Mouse (Mus musculus) skeletal muscle tissue, postnatal 0 days (tissue): Measurements from ENCODE around the gene Zar1. TPM values are rescaled to one million over a fixed set of nuclear protein-coding genes. Genes with fewer than 3 reads are reported as not detected.

Experiments
- polyA plus RNA-seq: library from polyadenylated mRNA; unstranded; fragments of >200 nt; fragmentation: Nextera tagmentation; extraction: Ambion mirVana; gene quantifications from 2 replicates; pipeline ENCODE4 v1.2.1, GENCODE M21; 2015

Zar1 gene
- polyA plus RNA-seq, result 0.09 TPM in 1 of 2 replicates, not detected in the other

DNA sequence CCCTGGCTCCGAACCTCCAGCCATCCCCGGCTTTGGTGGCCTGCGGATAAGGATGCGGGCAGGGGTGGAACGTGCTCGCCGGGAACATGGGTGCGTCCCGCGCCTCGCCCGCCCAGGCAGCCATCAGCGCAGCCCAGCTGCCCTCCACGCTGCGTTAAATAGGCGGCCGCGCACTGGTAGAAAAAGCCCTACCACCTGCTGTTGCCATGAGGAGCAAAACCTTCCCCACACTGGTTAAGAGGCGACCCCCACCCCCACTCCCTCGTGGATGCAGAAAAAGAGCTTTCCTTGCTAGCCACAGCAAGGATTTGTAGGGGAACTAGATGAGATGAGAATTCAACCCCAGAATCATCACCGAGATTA, at the start of gene Zar1:
Gene Zar1, minus strand, starts transcription at position 285 of the 363 bp plus-strand sequence.

DNA sequence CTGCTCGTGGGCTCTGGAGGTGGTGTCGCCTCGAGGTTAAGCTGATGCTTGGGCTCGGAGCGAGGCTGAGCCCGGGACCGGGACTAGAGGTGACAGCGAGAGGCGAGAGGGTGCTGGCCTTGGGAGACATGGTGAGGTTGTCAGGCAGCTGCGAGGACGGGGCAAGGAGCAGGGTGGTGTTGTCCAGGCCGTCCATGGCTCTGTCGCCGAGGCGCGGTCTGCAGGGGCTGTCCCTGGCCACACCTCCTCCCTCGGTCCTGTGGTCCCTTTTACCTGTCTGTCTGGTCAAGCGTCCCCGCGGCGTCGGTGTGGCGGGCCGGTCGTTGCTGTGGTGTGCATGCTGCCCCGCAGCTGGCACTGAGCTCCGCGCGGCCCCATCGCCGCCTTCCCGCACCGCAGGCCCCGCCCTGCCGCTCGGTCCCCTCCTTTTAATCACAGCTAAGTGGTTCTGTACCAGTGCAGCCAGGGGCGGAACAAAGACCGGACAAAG, 6.2 kb upstream of the Zar1 start, which contains the start of gene Gm5868:
Gene Gm5868, minus strand, starts transcription at position 360 of the 490 bp plus-strand sequence.

DNA sequence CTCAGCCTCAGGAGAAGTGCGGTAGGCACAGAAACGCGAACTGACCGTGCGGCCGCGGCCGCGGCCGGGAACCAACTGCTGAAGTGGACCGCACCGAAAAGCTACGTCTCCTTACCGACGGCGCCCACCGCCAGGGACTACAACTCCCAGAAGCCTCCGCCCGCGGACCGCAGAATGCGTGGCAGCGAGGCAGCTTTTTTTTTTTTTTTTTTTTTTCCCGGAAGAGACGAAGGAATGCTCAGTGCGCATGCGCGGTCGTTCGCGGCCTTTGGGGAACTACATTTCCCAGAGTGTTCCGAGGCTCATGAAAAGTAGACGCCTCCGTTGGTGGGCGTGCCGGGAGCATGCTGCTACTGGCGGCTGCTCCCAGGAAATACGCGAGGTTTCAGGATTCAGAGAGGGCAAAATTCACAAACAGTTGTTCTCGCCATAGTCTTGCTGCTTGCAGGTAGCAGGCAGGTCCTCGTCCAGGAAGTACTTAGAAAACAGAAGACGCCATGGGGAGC, 21.5 kb downstream of the Zar1 start, which contains the start of gene Nfxl1:
Gene Nfxl1, minus strand, starts transcription at position 141 of the 506 bp plus-strand sequence.

Other genes starting within 250 kb of the Zar1 start
- 0.26 and 0.31 TPM in 2 replicates for gene Corin, start 76.8 kb downstream of the Zar1 start, polyA plus RNA-seq
- 6.3 and 6.4 TPM in 2 replicates for gene Nfxl1, start 21.6 kb downstream of the Zar1 start, polyA plus RNA-seq
- 0.12 TPM in 1 of 2 replicates, not detected in the other for gene Gm5868, start 6.3 kb upstream of the Zar1 start, polyA plus RNA-seq
- not detected in 2 replicates for gene Cnga1, start 63.0 kb upstream of the Zar1 start, polyA plus RNA-seq
- 0.64 and 2.2 TPM in 2 replicates for gene Nipal1, start 66.5 kb upstream of the Zar1 start, polyA plus RNA-seq
- gene Txk, start 171.5 kb upstream of the Zar1 start, polyA plus RNA-seq, result 0.05 TPM in 1 of 2 replicates, not detected in the other